Mouse (Mus musculus) liver, adult (tissue): ENCODE results near the gene Serpinb6a.

Experiments used
- GATA4 ChIP-seq: IDR thresholded peaks from 2 replicates; pipeline ENCODE4 v1.6.1; 2014; ENCODE audit warnings: mild to moderate bottlenecking, low read length; ENCODE audit not compliant: insufficient replicate concordance

Gene Serpinb6a

GRCm38 (mm10) chr13:34002058-34003006, at the start of gene Serpinb6a, which contains the start of gene Ripk1:
TSS of gene Serpinb6a (minus strand) at chr13:34002794.
TSS of gene Ripk1 (plus strand) at chr13:34002363.
- TF ChIP-seq GATA4, result peak; percentile 8; the same call in 1 of the 2 replicates

GRCm38 (mm10) chr13:34051692-34052091, 49.1 kb upstream of the Serpinb6a start:
- no peak for TF ChIP-seq GATA4

GRCm38 (mm10) chr13:34050479-34050878, 47.9 kb upstream of the Serpinb6a start:
- no peak for TF ChIP-seq GATA4

GRCm38 (mm10) chr13:34047526-34047925, 44.9 kb upstream of the Serpinb6a start:
- no peak for TF ChIP-seq GATA4

GRCm38 (mm10) chr13:34046421-34047012, 43.9 kb upstream of the Serpinb6a start:
- TF ChIP-seq GATA4, result no peak

- no peak; the same call in 1 of the 2 replicates for TF ChIP-seq GATA4
Observed at GRCm38 (mm10) chr13:34045511-34046249, 43.1 kb upstream of the Serpinb6a start.

GRCm38 (mm10) chr13:34043716-34044393, 41.3 kb upstream of the Serpinb6a start:
- TF ChIP-seq GATA4, result no peak

GRCm38 (mm10) chr13:34040091-34040490, 37.5 kb upstream of the Serpinb6a start:
- no peak for TF ChIP-seq GATA4

GRCm38 (mm10) chr13:34038901-34039341, 36.3 kb upstream of the Serpinb6a start:
- TF ChIP-seq GATA4, result no peak

- no peak for TF ChIP-seq GATA4
Observed at GRCm38 (mm10) chr13:34038056-34038432, 35.5 kb upstream of the Serpinb6a start.

GRCm38 (mm10) chr13:34037172-34038055, 34.8 kb upstream of the Serpinb6a start, which contains the start of gene Bphl:
TSS of gene Bphl (plus strand) at chr13:34037597.
- no peak for TF ChIP-seq GATA4

- no peak for TF ChIP-seq GATA4
Observed at GRCm38 (mm10) chr13:34036726-34037125, 34.1 kb upstream of the Serpinb6a start.

- no peak for TF ChIP-seq GATA4
Observed at GRCm38 (mm10) chr13:34035424-34035823, 32.8 kb upstream of the Serpinb6a start.

- no peak for TF ChIP-seq GATA4
Observed at GRCm38 (mm10) chr13:34032041-34032440, 29.4 kb upstream of the Serpinb6a start.
